8 mouse cellular contexts compared by ENCODE assay signal in the genomic region with DNA sequence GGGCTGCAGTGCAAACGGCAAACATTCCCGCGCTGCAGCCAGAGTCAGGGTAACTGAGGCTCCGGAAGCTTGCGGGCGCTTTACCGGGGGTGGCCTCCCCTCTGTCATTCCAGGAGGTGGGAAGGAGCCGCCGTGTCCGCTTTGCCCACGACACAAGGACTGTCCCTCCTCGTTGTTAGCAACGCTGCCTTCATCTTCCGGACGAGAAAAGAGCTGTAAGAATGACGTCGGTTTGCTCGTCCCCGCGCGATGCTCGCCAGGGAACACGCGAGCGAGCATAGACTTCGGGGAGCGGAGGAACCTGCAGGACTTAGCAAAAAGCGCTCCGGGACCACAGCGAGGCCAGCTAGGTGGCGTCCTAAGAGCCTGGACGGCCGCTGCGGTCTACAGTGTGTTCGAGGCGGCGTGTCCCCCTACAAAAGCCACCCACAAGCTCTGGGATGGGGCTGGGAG. TPM values are rescaled to one million over a fixed set of nuclear protein-coding genes. Genes with fewer than 3 reads are reported as not detected.
A peak's percentile ranks its signal among the peaks of the same experiment; 100 is the strongest.
DNase-seq lines count a peak whose midpoint lies in the region; ATAC-seq lines count a peak whose summit lies in the region.

No protein-coding gene starts in this region.

- H3K36me3 ChIP-seq in erythroblast, embryonic 14.5 days (ENCODE audit: control insufficient read depth): peaks cover 35% of the 10 kb centered on the region
- H3K36me3 ChIP-seq in heart, embryonic 16.5 days (ENCODE audit: control insufficient read depth, insufficient read depth): peaks cover 7% of the 10 kb centered on the region; the same call in 1 of the 2 replicates
- H3K36me3 ChIP-seq in liver, embryonic 15.5 days (replicated peaks): peaks cover 28% of the 10 kb centered on the region
- H3K36me3 ChIP-seq in stomach, embryonic 15.5 days: peaks cover 6% of the 10 kb centered on the region; the same call in 1 of the 2 replicates

- H3K27me3 ChIP-seq in erythroblast, embryonic 14.5 days (ENCODE audit: control insufficient read depth): peaks cover 8% of the 10 kb centered on the region
- H3K27me3 ChIP-seq in heart, embryonic 16.5 days (ENCODE audit: control insufficient read depth, insufficient read depth, low read length): no peaks in the 10 kb centered on the region
- H3K27me3 ChIP-seq in liver, embryonic 15.5 days: peaks cover 10% of the 10 kb centered on the region
- H3K27me3 ChIP-seq in stomach, embryonic 15.5 days (replicated peaks): no peaks in the 10 kb centered on the region

- H3K27ac ChIP-seq in heart, embryonic 16.5 days (ENCODE audit: low read length): peak overlapping the region; percentile 80
- H3K27ac ChIP-seq in liver, embryonic 15.5 days (replicated peaks): peak overlapping the region; percentile 90
- H3K27ac ChIP-seq in stomach, embryonic 15.5 days: peak overlapping the region; percentile 79

- H3K9ac ChIP-seq in heart, embryonic 16.5 days (ENCODE audit: low read length): peak overlapping the region; percentile 75
- peak overlapping the region; percentile 75 for H3K9ac ChIP-seq in liver, embryonic 15.5 days
- peak overlapping the region; percentile 52; the same call in 1 of the 2 replicates for H3K9ac ChIP-seq in stomach, embryonic 15.5 days

- peak; percentile 55 for ATAC-seq in heart, embryonic 16.5 days (replicated peaks; ENCODE audit: extremely low read depth, insufficient read depth, low FRiP score)
- ATAC-seq in liver, embryonic 15.5 days (ENCODE audit: insufficient read depth): peak; percentile 59
- ATAC-seq in stomach, embryonic 15.5 days (ENCODE audit: insufficient read depth, low FRiP score, low read depth): peak; percentile 72

- peak; percentile 39 to 50 for DNase-seq in CD8-positive naive resting alpha-beta T cell, adult 2 months (ENCODE audit: low read depth in 2 of 2, low spot score in 2 of 2)
- DNase-seq in brain, embryonic 18.5 days (ENCODE audit: low read depth, low spot score): peak; percentile 76
- DNase-seq in kidney, postnatal 25 days: peak; percentile 58 to 75
- DNase-seq in neural tube, embryonic 10.5 days (ENCODE audit: extremely low spot score, low spot score): peak; percentile 66

- WGBS in heart, embryonic 16.5 days: under 1% methylated on average over 37 of the region's 37 CpGs
- under 1% methylated on average over 37 of the region's 37 CpGs for WGBS in liver, embryonic 15.5 days (ENCODE audit: insufficient replicate concordance)
- under 1% methylated on average over 37 of the region's 37 CpGs for WGBS in stomach, embryonic 15.5 days

- H3K9me3 ChIP-seq in erythroblast, embryonic 14.5 days (ENCODE audit: control insufficient read depth, low read length): no peaks in the 10 kb centered on the region
- no peaks in the 10 kb centered on the region for H3K9me3 ChIP-seq in heart, embryonic 16.5 days (replicated peaks; ENCODE audit: control insufficient read depth, low read length)
- no peaks in the 10 kb centered on the region for H3K9me3 ChIP-seq in liver, embryonic 15.5 days (replicated peaks)
- H3K9me3 ChIP-seq in stomach, embryonic 15.5 days: no peaks in the 10 kb centered on the region

- peaks cover 66% of the 10 kb centered on the region for H3K4me1 ChIP-seq in erythroblast, embryonic 14.5 days (ENCODE audit: control insufficient read depth)
- H3K4me1 ChIP-seq in heart, embryonic 16.5 days (ENCODE audit: control insufficient read depth, insufficient read depth, low read length): peaks cover 2% of the 10 kb centered on the region; the same call in 1 of the 2 replicates
- H3K4me1 ChIP-seq in liver, embryonic 15.5 days (replicated peaks): peaks cover 57% of the 10 kb centered on the region
- no peaks in the 10 kb centered on the region for H3K4me1 ChIP-seq in stomach, embryonic 15.5 days

- peak overlapping the region; percentile 73 for H3K4me3 ChIP-seq in erythroblast, embryonic 14.5 days (replicated peaks)
- peak overlapping the region; percentile 92 for H3K4me3 ChIP-seq in heart, embryonic 16.5 days (ENCODE audit: low read length)
- peak overlapping the region; percentile 77 for H3K4me3 ChIP-seq in liver, embryonic 15.5 days (replicated peaks)
- peak overlapping the region; percentile 76 for H3K4me3 ChIP-seq in stomach, embryonic 15.5 days (replicated peaks)

- H3K4me2 ChIP-seq in heart, embryonic 16.5 days (ENCODE audit: low read depth, low read length): peak overlapping the region; percentile 77
- H3K4me2 ChIP-seq in liver, embryonic 15.5 days: peak overlapping the region; percentile 95
- H3K4me2 ChIP-seq in stomach, embryonic 15.5 days: peak overlapping the region; percentile 82

RNA-seq across cellular contexts. Expression of gene Prim2, which starts 0.6 kb away (rescaled TPM):
- 0.91 and 1.5 TPM in 2 replicates for polyA plus RNA-seq in erythroblast, embryonic 14.5 days (2012)
- 18.5 and 22.6 TPM in 2 replicates for polyA plus RNA-seq in heart, embryonic 16.5 days (2015; fragmentation: Nextera tagmentation; extraction: Ambion mirVana)
- 33.4 and 34.4 TPM in 2 replicates for polyA plus RNA-seq in liver, embryonic 15.5 days (2015; fragmentation: Nextera tagmentation; extraction: Ambion mirVana)
- 31.9 and 32.6 TPM in 2 replicates for polyA plus RNA-seq in stomach, embryonic 15.5 days (2015; fragmentation: Nextera tagmentation; extraction: Ambion mirVana)

RNA-seq across cellular contexts. Expression of gene Rab23, which starts 49.5 kb away (rescaled TPM):
- 0.07 and 0.15 TPM in 2 replicates for polyA plus RNA-seq in erythroblast, embryonic 14.5 days (2012)
- polyA plus RNA-seq in heart, embryonic 16.5 days (2015; fragmentation: Nextera tagmentation; extraction: Ambion mirVana): 10.9 and 13.2 TPM in 2 replicates
- polyA plus RNA-seq in liver, embryonic 15.5 days (2015; fragmentation: Nextera tagmentation; extraction: Ambion mirVana): 3.7 and 4.7 TPM in 2 replicates
- polyA plus RNA-seq in stomach, embryonic 15.5 days (2015; fragmentation: Nextera tagmentation; extraction: Ambion mirVana): 24.1 and 26.8 TPM in 2 replicates

Comparison
In these comparisons a context has a peak if more than half of its experiments do, and no peak if none do; other contexts are left out.
1. Peak in every context shown above with its lines: DNase-seq, ATAC-seq, H3K4me3 ChIP-seq and H3K27ac ChIP-seq.